Mouse (Mus musculus): ENCODE measurements around the gene Aasdh. TPM values are rescaled to one million over a fixed set of nuclear protein-coding genes. Genes with fewer than 3 reads are reported as not detected.
A peak's percentile ranks its signal among the peaks of the same experiment; 100 is the strongest.

The Aasdh gene
- polyA plus RNA-seq, 1 experiment from 2014 or later, result 15.8 TPM

DNA sequence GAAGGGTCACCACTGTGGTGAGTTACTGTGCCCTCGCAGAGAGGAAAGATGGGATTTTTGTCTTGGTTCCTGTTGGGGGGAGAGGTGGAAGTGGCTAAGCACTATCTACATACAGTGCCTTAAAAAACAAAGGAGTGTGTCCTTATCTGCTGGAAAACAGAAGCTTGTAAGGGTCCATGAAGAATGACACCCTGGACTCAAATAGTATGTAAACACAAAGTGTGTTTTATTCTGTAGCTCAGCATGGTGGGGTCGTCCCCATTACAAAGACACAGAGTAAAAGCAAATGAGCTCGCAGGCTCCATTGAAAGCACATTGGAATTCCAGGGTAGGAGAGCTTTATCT lies 813 bp upstream of the Aasdh start:
- peak overlapping the region; percentile 88 for H3K27ac ChIP-seq
- peak overlapping the region; percentile 64 for H3K4me2 ChIP-seq
- H3K9ac ChIP-seq, result peak overlapping the region; percentile 85; the same call in 1 of the 2 replicates
- WGBS, result 50% methylated on average over 3 of the region's 3 CpGs
- no peaks in the 10 kb centered on the region for H3K9me3 ChIP-seq
- H3K4me3 ChIP-seq, result peak overlapping the region; percentile 76
- no peak for ATAC-seq (ENCODE audit: insufficient number of reproducible peaks, low FRiP score, low TSS enrichment, low read depth)
- H3K36me3 ChIP-seq, result no peaks in the 10 kb centered on the region
- H3K27me3 ChIP-seq, result no peaks in the 10 kb centered on the region
- peaks cover 6% of the 10 kb centered on the region; the same call in 1 of the 2 replicates for H3K4me1 ChIP-seq

DNA sequence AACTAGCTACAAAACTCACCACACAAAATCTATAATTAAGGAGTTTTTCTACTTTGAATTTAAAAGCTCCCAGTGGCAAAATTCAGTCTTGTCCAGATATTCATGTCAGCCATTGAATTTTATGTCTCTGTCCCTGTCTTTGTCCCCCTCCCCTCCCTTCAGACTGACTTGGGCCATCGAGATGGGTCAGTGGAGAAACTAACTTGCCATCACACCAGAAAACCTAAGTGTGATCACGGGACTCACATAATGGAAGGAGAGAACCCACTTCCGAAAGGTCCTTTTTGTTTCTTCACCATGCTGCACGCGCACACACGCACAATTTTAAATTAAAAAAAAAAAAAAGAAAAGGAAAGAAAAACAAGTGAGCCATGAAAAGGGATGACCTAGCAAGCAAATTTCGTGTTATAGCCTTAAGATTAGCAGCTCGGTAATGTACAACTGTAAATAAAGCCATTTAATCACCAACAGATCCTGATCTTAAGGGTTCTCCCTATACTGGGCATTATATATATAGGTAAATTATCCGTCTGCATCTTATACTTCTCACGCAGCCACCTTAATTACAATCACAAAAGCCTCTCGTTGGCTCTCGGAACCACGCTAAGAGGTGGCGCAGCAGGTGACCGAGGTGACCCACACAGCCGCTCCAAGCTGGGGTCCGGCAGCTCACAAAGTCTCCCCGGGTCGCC lies 455 bp downstream of the Aasdh start:
- ATAC-seq (ENCODE audit: insufficient number of reproducible peaks, low FRiP score, low TSS enrichment, low read depth), result peak; percentile 40; the same call in 1 of the 2 replicates
- Histone ChIP-seq H3K9ac (peak overlapping the region; percentile 85), H3K4me3 (peak overlapping the region; percentile 76), H3K9me3 (no peaks in the 10 kb centered on the region), H3K27me3 (no peaks in the 10 kb centered on the region), H3K36me3 (peaks cover 3% of the 10 kb centered on the region; the same call in 1 of the 2 replicates), H3K27ac (peak overlapping the region; percentile 88), H3K4me1 (peaks cover 6% of the 10 kb centered on the region; the same call in 1 of the 2 replicates), H3K4me2 (peak overlapping the region; percentile 64)
- WGBS, result 3% methylated on average over 19 of the region's 19 CpGs

DNA sequence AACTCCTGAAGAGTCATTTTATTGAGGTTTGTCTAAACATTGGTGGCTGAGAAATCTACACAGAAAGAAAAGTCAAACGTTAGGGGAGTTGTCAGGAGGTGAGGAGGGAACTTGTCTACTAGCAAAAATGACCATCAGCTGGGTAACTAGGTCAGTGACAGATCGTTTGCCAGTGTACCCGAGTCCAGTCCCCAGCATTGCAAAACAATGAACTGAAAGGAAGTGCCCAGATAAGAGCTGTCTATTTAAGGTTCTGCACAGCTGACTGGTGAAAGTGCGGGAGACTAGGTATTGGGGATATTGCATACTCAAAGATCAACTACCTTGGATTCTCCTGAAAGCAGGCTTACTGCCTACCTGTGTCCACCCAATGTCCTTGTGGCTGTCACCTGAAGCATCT lies 3.2 kb downstream of the Aasdh start:
- Histone ChIP-seq H3K27me3 (no peaks in the 10 kb centered on the region), H3K4me2 (no peak overlapping the region), H3K4me3 (no peak overlapping the region), H3K27ac (no peak overlapping the region), H3K9me3 (no peaks in the 10 kb centered on the region), H3K4me1 (peaks cover 6% of the 10 kb centered on the region; the same call in 1 of the 2 replicates), H3K36me3 (peaks cover 8% of the 10 kb centered on the region; the same call in 1 of the 2 replicates), H3K9ac (no peak overlapping the region)
- 82% methylated on average over 4 of the region's 4 CpGs for WGBS
- ATAC-seq (ENCODE audit: insufficient number of reproducible peaks, low FRiP score, low TSS enrichment, low read depth), result no peak

DNA sequence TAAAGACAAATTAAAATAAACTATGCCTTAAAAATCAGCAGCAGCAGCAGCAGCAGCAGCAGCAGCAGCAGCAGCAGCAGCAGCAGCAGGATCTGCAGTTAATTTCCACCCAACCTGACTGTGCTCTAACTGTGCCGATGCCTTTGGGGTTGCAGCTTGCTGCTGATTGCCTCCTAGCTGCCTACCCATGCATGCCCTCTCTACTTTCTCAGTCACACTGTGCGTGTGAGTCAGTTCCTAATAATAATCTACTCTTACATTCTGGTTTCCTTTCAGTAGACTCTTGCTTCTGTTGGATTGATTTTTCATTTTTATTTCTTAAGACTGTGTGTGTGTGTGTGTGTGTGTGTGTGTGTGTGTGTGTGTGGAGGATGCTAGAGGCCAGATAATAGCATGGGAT lies 12.2 kb downstream of the Aasdh start:
- Histone ChIP-seq H3K4me3 (no peak overlapping the region), H3K27ac (no peak overlapping the region), H3K36me3 (peaks cover 46% of the 10 kb centered on the region), H3K4me2 (no peak overlapping the region), H3K9me3 (no peaks in the 10 kb centered on the region), H3K9ac (no peak overlapping the region), H3K27me3 (no peaks in the 10 kb centered on the region), H3K4me1 (no peaks in the 10 kb centered on the region)
- WGBS, result 89% methylated on average over 2 of the region's 2 CpGs
- no peak for ATAC-seq (ENCODE audit: insufficient number of reproducible peaks, low FRiP score, low TSS enrichment, low read depth)

DNA sequence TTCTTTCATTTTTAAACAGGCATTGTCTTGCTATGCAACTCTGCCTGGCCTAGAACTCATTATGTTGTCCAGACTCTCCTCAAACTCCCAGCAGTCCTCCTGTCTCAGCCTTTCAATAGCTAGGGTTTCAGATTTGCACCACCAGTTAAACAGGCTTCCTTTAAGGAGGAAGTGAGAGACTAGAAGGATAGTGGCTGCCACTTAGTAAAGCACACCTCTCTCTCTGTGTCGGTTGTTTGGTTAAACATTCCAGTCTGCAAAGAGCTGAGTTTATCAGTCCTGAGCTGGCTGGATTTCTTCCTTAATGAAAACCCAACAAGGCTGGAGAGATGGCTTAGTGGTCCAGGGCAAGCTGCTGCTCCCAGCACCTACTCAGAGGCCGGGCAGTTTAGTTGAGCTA lies 12.7 kb downstream of the Aasdh start:
- Histone ChIP-seq H3K9me3 (no peaks in the 10 kb centered on the region), H3K27me3 (no peaks in the 10 kb centered on the region), H3K36me3 (peaks cover 49% of the 10 kb centered on the region), H3K9ac (no peak overlapping the region), H3K4me3 (no peak overlapping the region), H3K4me2 (no peak overlapping the region), H3K27ac (no peak overlapping the region), H3K4me1 (no peaks in the 10 kb centered on the region)
- no peak for ATAC-seq (ENCODE audit: insufficient number of reproducible peaks, low FRiP score, low TSS enrichment, low read depth)
- WGBS, result 87% methylated on average over 2 of the region's 2 CpGs

DNA sequence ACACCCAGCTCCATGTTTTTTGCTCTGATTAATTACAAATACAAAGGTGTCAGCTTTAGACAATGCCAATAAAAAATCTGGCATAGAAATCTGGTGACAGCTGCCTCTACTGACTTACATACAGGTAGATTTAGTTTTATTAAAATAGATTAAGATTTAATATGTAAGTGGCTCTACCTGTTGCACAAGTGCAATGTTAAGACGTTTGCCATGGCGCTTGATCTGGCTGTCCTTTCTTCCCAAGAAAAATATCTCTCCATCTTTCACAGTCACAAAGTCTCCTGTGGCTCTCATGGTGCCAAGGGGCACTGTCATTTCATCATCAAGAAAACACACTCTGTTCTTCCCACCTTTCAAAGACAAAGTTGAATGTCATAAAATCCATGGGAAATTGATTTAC lies 18.3 kb downstream of the Aasdh start:
- WGBS, result 93% methylated on average over 2 of the region's 2 CpGs
- peaks cover 56% of the 10 kb centered on the region for H3K36me3 ChIP-seq
- no peaks in the 10 kb centered on the region for H3K9me3 ChIP-seq
- no peak for ATAC-seq (ENCODE audit: insufficient number of reproducible peaks, low FRiP score, low TSS enrichment, low read depth)
- H3K9ac ChIP-seq, result no peak overlapping the region
- no peak overlapping the region for H3K4me2 ChIP-seq
- H3K4me1 ChIP-seq, result no peaks in the 10 kb centered on the region
- H3K4me3 ChIP-seq, result no peak overlapping the region
- H3K27me3 ChIP-seq, result no peaks in the 10 kb centered on the region
- no peak overlapping the region for H3K27ac ChIP-seq

DNA sequence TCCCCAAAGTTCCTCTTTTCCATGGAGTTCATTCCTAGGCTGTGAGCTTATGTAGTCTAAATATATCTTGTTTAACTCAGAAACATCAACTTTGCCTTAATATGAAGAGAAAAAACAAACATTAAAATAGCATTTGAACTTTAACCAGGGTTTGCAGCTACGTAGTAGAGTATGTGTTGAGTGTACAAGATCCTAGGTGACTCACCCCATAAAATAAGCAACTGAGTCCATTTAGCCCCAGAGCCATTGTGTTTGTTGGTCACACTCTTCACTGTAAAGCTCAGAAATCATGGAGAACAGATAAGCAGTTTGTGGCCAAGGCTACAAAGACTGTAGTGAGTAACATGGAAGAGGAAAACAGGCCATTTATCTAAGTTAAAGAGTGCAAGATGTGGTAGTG lies 21.2 kb downstream of the Aasdh start:
- H3K36me3 ChIP-seq, result peaks cover 51% of the 10 kb centered on the region
- no peaks in the 10 kb centered on the region for H3K4me1 ChIP-seq
- ATAC-seq (ENCODE audit: insufficient number of reproducible peaks, low FRiP score, low TSS enrichment, low read depth), result no peak
- H3K27me3 ChIP-seq, result no peaks in the 10 kb centered on the region
- no peak overlapping the region for H3K27ac ChIP-seq
- no peaks in the 10 kb centered on the region for H3K9me3 ChIP-seq
- no peak overlapping the region for H3K4me2 ChIP-seq
- WGBS, result 81% methylated on average over 1 of the region's 1 CpGs
- no peak overlapping the region for H3K4me3 ChIP-seq
- no peak overlapping the region for H3K9ac ChIP-seq

DNA sequence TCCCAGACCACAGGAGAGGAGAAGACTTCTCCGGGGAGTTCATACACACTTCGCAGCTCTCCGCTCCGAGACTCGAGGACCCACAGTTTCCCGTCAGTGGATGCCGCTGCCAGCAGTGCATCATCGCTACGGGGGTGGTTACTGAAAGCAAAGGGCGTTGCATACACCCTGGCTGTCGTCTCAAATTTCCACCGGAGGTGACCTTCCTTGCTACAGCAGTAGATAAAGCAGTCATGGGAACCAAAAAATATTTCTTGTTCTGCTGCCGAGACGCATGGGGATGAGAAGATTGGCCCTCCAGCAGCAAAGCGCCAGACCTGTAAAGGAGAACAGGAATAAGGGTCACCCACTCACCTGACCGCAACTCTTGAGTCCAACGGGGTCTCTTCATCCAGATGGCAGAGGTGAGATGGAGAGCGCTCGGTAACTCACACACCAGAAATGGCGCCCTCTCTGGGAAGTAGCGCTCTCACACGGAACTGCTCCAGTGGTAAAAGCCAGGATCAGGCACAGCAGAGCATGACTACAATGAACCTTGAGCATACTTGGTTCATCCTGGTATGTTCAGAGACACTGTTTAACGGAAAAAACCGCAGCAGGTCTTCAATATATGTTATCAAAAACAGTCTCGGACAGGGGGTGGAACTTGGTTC lies 29.1 kb downstream of the Aasdh start:
- H3K36me3 ChIP-seq, result peaks cover 55% of the 10 kb centered on the region
- 90% methylated on average over 25 of the region's 25 CpGs for WGBS

DNA sequence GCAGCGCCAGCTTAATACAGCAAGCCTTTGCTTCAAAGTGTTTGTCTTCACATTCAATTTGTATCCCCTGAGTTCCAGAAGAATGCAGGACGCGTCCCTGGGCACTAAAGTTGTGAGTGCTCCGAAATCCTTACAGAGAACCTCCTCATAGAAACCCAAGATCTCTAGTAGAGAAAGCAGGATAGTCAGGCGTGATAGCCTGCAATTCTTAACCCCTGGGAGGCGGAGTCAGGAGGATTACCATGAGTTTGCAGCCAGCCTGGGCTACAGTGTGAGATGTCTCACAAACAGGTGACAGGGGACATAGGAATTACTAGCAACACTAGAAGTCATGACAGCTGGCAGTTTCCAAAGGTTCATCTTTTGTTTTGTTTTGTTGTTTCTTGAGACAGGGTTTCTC lies 35.8 kb downstream of the Aasdh start:
- H3K4me3 ChIP-seq, result peak overlapping the region; percentile 34
- no peak overlapping the region for H3K27ac ChIP-seq
- no peaks in the 10 kb centered on the region for H3K27me3 ChIP-seq
- peaks cover 31% of the 10 kb centered on the region for H3K36me3 ChIP-seq
- peaks cover 13% of the 10 kb centered on the region; the same call in 1 of the 2 replicates for H3K4me1 ChIP-seq
- 63% methylated on average over 6 of the region's 6 CpGs for WGBS
- H3K9ac ChIP-seq, result no peak overlapping the region
- ATAC-seq (ENCODE audit: insufficient number of reproducible peaks, low FRiP score, low TSS enrichment, low read depth), result no peak
- H3K4me2 ChIP-seq, result peak overlapping the region; percentile 47
- no peaks in the 10 kb centered on the region for H3K9me3 ChIP-seq

More for the DNA sequence above, 29.1 kb downstream of the Aasdh start:
- H3K4me3 ChIP-seq, result no peak overlapping the region
- no peak for ATAC-seq (ENCODE audit: insufficient number of reproducible peaks, low FRiP score, low TSS enrichment, low read depth)
- H3K4me2 ChIP-seq, result no peak overlapping the region
- no peak overlapping the region for H3K27ac ChIP-seq
- H3K9ac ChIP-seq, result no peak overlapping the region
- no peaks in the 10 kb centered on the region for H3K27me3 ChIP-seq
- no peaks in the 10 kb centered on the region for H3K9me3 ChIP-seq
- no peaks in the 10 kb centered on the region for H3K4me1 ChIP-seq

DNA sequence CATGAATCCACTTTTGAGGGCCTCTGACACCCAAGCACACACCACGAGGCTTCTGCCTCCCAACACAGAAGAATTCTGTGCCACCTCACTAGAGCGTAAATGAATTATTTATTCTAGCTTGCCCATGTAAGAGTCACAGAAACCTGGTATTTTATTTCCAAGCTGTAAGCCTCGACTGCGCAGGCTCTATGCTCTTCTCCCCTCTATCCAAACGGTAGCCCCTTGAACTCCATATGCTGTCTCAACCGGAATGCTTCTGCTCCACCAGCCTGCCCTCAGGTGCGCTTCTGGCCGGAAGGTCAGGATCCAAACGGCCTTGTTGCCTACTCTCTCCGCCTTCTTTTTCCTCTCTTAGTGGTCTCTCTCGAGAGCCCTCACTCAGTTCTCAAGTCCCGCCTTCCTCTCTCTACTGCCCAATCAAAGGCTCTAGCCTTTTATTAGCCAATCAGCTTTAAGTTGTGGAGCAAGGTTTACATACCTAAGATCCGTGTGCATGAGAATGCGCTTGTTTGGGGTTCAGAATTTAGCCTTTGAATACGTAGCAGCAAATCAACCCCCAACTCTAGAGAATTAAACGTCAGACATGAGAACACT lies 36.5 kb downstream of the Aasdh start:
- peak; percentile 76; the same call in 1 of the 2 replicates for ATAC-seq (ENCODE audit: insufficient number of reproducible peaks, low FRiP score, low TSS enrichment, low read depth)
- no peak overlapping the region for H3K9ac ChIP-seq
- H3K27me3 ChIP-seq, result no peaks in the 10 kb centered on the region
- peaks cover 13% of the 10 kb centered on the region; the same call in 1 of the 2 replicates for H3K4me1 ChIP-seq
- peak overlapping the region; percentile 47 for H3K4me2 ChIP-seq
- no peak overlapping the region for H3K27ac ChIP-seq
- H3K9me3 ChIP-seq, result no peaks in the 10 kb centered on the region
- 28% methylated on average over 16 of the region's 16 CpGs for WGBS
- peak overlapping the region; percentile 34 for H3K4me3 ChIP-seq
- peaks cover 26% of the 10 kb centered on the region for H3K36me3 ChIP-seq

DNA sequence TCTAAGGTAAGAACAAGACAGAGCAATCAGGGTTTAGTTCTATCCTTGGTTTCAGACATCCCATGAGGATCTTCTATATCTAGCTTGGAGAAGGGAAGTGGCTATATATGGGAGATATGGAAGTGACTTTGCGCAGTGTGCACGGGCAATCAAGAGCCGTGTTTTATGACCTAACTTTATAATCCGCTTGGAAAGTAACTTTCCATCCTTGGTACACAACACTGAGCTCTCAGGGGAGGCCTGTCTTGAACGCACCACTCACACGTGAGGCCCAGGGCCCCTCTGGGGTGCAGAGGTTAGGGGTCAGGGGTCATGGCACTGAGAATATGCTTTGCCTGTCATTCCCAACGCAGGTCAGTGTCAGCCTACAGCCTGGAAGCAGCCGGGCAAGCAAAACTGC lies 38.5 kb downstream of the Aasdh start:
- Histone ChIP-seq H3K36me3 (peaks cover 15% of the 10 kb centered on the region), H3K9me3 (no peaks in the 10 kb centered on the region), H3K4me2 (no peak overlapping the region), H3K27me3 (no peaks in the 10 kb centered on the region), H3K4me1 (peaks cover 13% of the 10 kb centered on the region; the same call in 1 of the 2 replicates), H3K4me3 (no peak overlapping the region), H3K27ac (no peak overlapping the region), H3K9ac (no peak overlapping the region)
- no peak for ATAC-seq (ENCODE audit: insufficient number of reproducible peaks, low FRiP score, low TSS enrichment, low read depth)
- 62% methylated on average over 8 of the region's 8 CpGs for WGBS

DNA sequence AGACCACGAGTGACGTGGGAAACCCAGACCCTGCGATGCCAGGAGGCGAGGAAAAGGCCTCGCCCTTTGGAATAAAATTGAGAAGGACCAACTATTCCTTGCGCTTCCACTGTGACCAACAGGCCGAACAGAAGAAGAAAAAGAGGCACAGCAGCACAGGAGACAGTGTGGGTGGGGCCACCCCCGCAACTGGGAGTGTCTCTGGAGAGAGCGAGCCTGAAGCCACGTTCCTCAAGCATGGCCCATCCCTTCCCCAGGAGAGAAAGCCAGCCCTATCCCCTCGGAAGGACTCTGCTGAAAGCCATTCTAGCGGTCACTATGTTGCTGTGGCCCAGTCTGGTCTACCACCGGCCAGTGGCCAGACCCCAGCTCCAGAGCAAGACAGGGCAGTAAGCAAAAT lies 46.9 kb downstream of the Aasdh start:
- peak; percentile 18; the same call in 1 of the 2 replicates for ATAC-seq (ENCODE audit: insufficient number of reproducible peaks, low FRiP score, low TSS enrichment, low read depth)
- peaks cover 11% of the 10 kb centered on the region; the same call in 1 of the 2 replicates for H3K36me3 ChIP-seq
- H3K27ac ChIP-seq, result no peak overlapping the region
- 76% methylated on average over 13 of the region's 13 CpGs for WGBS
- H3K9me3 ChIP-seq, result no peaks in the 10 kb centered on the region
- peaks cover 20% of the 10 kb centered on the region for H3K4me1 ChIP-seq
- H3K4me2 ChIP-seq, result no peak overlapping the region
- no peak overlapping the region for H3K9ac ChIP-seq
- H3K4me3 ChIP-seq, result no peak overlapping the region
- peaks cover 43% of the 10 kb centered on the region for H3K27me3 ChIP-seq

All from limb, embryonic 15.5 days (tissue).